Mouse (Mus musculus): ENCODE results near the gene Bmp5.
"Not testable (repeated sequence)": the region's sequence is repeated elsewhere in the genome, so short reads cannot be mapped to it uniquely, and the experiment has no call there.

Gene Bmp5

DNA sequence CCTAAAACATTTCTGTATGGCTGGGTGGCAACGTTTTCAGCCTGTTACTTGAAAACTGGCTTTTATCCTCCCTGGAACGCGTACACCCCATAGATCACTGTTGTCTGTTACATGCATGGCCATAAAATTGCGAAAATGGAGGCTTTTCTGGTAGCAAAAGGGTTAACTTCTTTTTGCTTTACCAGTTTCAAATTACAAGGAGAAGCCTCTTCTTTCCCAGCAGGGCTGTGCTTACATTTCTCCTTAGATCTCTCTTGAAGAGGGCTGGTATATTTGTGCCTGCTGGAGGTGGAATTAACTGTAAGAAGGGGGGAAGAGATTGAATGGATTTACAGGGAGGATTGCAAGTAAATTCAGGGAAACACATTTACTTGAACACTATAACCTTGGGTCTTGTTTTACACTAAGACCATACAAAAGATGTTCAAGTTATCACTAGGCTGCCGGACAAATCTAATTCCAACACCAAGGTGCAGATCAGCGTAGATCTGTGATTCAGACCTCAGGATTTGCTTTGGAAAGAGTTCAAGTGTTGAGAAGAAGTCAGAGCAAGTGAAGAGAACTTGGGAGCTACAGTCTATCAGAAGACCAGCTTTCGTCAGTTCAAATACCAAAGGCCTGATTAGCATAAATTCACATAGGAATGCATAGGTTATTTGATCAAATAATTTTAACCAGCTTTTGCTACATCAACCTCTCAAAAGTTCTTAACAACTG is at the start of gene Bmp5:
Gene Bmp5 (plus strand): TSS at position 236 of the 717 bp plus-strand sequence.
- DNase-seq: no peak

DNA sequence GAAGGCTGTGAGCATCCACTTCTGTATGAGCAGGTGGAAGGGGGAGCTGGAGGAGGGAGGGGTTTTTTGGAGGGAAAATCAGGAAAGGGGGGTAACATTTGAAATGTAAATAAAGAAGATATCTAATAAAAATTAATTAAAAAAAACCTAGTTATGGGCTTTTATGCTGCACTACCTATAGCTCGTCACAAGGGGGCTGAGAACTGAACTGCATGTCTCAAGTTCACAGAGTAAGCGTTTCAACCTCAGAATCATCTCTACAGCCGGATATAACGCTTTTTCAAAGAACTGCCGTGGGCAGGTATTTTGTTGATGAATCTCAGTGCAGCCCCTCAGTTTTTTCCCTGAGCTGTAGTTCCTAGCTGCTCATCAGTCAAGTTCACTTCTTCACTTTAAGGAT is 15.1 kb upstream of the Bmp5 start:
- DNase-seq: peak; percentile 1

DNA sequence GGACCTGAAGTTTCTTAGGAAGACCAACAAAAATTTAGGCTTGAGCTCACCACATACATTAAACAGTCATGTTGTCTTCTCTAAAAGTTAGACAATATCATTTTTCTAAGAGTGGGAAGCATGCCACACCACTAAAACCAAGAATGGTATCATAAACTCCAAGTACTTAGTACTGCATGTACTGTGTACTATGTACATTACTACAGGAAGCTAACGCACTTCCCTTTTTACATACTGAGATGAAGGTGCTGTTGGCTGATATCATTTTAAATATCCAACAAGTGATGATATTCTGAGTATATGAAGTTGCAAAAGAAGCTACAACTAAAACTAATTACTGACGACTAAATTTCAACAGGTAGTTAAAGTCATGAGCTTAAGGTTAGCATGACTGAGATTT is 13.6 kb upstream of the Bmp5 start:
- no peak for DNase-seq

DNA sequence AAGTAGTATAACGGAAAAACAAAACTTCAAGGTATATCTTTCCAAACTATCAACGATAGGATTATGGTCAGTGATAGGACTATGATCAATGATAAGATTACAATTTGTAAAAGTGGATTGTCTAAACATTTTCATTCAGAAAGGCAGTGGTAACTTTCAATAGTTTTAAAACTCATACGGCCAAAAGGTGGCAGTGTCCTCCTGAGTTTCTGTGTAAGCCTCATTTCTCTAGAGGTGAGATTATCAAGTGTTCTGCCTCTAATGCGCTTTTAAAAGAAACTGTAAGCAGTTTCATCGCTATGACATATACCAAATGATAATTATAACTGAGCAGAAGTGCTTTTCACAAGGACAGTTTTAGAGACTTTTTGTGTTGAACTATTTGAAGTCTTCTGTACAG is 12.7 kb upstream of the Bmp5 start:
- peak; percentile 13 for DNase-seq

DNA sequence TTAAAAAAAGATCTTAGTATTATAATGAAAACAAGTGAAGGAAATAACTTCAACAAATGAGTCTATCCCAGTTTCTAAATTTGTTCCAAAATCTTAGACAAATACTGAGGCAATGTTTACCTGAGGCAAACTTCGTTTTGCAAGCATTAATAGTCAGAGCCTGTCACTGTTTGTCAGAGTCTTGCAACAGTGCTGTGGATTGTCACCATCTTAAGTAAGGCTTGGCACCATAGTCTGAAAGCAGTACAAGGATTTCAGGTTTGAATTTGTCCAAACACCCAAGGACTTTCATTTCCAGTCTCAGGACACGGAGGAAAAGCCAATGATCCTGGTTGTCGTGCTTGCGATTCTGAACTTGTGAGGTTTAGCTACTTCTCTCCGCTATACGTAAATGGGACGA is 10.4 kb upstream of the Bmp5 start:
- DNase-seq: no peak

DNA sequence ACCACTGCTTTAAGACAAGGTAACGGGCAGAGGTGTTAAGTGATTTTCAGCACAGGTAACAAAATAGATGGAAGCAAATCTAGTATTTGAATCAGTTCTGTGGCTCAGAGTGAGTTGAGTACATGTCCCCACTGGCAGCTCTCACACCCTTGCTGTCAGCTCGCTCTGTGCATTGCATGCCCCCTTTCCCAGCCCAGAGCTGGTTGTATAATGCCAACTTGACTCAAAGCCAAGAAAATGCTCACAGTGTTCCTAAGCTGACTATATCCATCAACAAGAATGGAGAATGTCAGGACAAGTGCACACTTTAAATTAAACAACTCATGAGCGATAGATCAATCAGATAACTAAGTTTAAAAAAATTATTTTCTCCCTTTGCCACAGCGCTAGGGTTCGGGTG is 8.6 kb upstream of the Bmp5 start:
- no peak for DNase-seq

DNA sequence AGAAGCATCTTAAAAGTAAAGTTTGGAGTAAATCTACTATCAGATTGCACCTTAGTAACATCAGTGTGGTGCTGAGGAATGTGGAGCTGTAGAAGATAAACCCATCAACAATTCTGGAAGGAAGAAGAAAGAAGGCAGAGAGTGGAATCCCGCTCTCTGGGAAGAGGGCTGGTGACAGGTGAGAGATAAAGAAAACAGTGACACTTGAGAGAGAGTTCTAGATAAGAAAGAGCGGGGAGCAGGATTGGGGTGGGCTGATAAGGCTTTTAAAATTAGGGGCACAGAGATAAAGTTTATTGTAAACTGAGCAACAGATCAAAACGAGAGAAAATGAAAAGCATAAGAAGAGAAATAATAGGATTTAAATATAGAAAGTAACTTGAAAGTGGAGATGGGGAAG is 6.1 kb upstream of the Bmp5 start:
- no peak for DNase-seq

DNA sequence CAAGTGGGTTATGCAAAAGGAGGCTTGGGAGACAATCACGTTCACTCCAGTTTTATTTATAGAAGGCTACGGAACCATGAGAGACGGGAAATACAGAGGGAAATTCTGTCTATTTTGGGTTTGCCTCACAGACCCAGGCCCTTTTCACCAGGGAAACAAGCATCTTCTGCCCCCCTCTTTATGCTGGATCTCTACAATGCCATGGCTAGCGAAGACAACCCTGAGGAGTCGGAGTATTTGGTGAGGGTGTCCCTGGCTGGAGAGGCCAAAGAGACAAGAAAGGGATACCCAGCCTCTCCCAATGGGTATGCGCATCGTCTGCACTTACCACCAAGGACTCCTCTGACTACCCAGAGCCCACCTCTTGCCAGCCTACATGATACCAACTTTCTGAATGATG is 989 bp downstream of the Bmp5 start:
- DNase-seq: no peak

DNA sequence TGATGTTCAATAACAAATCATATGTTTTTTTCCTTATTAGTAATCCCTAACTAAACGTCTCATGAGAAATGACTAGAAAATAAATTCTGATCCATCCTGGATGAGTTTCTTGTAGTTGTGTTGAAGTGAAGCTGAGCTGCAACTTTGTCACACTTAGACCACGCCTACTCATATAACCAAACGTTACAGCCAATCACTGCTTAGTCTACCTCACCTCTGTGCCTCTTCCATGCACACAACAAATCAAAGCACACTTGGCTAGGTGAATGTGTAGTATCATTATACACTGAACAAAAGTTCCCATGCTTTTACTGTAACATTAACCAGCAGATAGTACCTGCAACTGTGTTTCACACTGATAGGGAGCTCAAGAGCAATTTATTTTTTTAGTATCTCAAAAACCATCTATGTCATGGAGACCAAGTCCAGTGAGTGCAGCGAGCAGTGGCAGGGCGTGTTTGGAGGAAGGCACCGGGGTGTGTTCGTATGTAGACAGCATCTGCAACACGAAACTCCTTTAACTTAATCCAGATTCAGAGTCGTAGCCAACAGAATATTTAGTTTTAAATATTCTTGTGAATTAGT is 3.7 kb downstream of the Bmp5 start:
- no peak for DNase-seq

DNA sequence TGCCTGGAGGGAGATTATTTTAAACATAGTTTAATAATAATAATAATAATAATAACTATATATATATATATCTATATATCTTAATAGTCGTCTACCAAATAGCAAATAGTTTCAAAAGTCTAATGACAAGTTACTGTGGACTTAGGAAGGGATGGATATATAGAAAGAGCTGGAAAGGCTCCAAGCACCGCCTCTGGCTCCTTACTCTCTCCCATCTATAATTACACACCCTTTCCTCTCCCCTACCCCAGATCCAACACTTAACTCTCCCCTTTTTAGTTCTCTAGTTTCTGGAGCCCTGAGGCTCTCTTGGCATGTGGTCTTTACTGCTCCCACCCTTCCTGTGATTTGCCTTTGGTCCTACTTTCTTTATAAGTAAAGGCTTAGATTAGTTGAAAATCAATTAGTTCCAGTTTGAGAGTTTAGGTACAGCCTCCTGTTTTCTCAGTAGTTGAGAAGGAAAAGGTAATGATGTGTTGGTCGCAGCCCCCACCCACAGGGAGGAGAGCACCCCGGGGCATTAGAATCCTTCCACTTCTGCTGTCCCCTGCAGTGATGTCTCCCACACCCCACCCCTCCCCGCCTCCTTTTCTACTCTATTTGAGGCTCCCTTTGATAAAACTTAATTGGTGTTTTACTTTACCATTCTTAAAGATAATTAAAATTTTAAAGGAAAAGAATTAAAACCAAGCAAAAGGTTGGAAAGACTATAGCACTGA is 5.6 kb downstream of the Bmp5 start:
- DNase-seq: no peak

DNA sequence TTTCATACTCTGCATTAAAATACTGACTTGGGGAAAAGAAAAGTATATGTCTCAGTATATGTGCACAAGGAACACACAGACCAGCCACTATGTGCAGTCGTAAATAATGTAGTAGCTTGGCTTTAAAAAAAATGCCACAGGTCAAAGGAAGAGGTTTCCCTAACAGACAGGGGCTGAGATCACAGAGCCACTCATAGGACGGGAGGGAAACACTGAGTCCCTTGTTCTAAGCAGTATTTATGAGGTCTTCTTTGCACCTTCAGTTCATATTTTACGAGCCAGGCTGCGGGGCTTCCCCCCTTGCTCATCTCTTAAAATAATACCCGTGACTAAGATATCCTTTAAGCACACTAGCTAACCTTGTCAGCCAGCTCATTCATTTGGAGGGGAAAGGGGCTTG is 6.4 kb downstream of the Bmp5 start:
- DNase-seq: no peak

DNA sequence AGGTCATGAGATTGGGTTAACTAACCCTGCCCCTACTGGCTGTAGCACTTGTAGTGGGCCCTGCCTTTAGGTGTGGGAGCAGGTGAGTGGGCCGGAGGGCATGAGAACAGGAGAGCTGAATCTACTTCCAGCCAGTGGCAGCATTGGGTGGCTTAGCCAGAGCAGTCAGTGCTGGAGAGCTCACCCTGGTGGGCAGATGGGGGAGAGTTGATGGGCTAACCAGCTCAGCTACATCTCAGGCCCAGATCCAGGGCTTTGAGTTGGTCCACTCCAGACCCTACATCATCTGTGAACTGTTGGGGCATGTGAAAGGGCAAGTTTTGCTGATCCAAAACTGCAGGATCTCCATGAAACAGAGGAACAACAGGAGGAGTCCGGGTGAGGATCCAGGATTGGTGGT is 8.4 kb downstream of the Bmp5 start:
- DNase-seq: no peak

DNA sequence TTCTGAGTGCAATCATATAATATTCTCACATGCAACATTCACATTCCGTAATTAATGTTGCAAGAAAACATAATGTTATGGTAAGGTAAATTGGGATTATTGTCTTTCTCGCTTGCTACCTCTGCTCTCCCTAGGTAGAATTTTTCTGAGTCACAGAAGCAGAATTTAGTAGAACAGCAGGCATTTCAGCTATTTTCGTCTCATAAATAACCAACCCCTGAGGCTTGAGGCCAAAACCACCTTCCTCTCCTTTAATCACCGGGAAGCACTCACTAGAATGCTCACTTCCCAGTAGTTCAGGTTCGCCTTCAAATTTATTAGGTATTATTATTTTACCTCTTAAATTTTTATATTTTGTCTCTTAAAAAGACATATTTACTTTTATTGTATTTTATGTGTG is 10.8 kb downstream of the Bmp5 start:
- DNase-seq: no peak

DNA sequence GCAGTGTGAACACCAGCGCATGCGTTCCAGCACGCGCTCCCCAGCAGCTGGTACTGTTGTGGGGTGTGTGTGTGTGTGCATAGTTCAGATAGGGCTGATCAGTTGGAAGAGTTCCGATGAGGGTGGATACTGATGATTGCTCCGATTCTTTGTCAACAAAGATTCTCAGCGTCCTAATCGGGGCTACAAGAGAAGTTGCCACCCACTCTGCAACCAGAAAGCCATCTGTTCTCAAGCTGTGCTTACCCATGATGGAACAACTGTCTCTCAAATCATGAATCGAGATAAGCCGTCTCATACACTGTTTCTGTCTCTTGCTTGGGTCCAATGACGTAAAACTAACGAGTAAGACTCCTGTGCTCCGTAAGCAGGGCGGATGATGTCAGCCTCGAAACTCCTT is 12.0 kb downstream of the Bmp5 start:
- no peak for DNase-seq

DNA sequence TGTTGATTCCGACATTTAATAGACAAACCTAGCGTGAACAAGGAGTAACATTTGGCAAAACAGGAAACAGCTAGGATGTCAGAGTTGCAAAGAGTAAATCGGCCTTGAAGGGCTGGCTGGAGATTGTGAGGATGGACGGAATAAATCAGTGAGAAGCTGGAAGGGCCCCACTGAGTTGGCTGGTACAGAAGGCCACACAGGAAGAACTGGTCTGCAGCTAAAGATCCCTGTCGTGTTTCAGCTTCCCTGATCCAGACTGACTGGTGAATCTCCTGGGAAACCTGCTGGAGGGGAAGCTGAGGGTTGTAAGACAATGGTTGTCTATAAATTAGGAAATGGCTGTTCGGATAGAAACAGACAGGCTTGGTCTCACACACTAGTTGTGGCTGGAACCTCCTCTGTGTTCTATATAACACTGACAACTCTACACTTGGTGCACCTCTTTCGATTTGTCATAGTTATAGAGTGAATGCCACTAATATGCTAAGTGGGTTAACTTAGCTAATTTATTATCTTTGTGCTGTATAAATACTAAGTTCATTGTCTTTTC is 14.8 kb downstream of the Bmp5 start:
- DNase-seq: no peak

DNA sequence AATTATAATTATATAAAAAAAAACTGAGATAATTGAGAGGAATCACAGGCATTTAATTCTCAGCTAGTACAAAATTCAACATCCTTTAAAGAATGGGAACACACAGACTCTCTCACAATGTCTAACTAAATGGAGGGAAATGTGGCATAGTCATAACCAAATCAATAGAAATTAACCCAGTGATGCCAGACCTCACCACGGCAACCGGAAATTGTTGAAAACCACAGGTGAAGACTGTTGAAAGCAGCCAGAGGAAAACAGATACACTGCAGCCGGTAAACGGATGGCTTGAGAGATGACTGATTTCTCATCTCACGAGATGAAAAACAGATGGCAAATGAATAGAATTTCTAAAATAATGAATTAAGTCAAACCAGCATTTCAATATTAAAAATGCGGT is 29.8 kb downstream of the Bmp5 start:
- no peak for DNase-seq

DNA sequence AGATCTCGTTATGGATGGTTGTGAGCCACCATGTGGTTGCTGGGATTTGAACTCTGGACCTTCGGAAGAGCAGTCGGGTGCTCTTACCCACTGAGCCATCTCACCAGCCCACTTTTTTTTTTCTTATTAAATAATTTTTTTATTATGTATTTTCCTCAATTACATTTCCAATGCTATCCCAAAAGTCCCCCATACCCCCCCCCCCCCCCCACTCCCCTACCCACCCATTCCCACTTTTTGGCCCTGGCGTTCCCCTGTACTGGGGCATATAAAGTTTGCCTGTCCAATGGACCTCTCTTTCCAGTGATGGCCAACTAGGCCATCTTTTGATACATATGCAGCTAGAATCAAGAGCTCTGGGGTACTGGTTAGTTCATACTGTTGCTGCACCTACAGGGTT is 33.0 kb downstream of the Bmp5 start:
- not testable (repeated sequence) for DNase-seq

DNA sequence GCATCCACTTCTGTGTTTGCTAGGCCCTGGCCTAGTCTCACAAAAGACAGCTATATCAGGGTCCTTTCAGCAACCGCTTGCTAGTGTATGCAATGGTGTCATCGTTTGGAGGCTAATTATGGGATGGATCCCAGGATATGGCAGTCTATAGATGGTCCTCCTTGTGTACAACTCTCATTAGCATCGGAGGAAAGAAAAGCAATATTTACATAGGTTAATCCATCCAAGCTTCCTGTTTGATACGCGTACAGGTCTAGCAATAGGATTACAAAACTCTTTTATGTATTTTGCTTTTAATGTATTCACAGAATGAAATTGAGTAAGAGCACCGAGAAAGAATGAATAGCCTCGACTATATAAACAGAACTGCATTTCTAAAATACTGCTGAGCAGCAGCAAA is 33.5 kb downstream of the Bmp5 start:
- no peak for DNase-seq

DNA sequence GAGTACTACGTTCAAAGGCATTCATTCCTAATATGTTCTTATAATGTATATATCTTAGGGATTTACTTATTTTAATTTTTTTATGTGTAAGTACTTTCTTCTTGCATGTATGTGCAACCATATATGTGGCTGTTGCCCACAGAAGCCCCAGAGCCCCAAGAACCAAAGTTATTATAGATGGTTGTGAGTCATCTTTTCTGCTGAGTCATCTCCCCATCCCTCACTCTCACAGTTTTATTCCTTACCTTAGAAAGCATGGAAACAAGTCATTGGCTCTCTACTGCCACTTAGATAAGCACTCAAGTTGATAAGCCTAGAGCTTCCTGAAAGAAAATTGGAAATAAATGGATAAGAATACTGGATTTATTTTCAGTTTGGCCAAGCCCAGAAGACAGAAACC is 40.0 kb downstream of the Bmp5 start:
- DNase-seq: no peak

DNA sequence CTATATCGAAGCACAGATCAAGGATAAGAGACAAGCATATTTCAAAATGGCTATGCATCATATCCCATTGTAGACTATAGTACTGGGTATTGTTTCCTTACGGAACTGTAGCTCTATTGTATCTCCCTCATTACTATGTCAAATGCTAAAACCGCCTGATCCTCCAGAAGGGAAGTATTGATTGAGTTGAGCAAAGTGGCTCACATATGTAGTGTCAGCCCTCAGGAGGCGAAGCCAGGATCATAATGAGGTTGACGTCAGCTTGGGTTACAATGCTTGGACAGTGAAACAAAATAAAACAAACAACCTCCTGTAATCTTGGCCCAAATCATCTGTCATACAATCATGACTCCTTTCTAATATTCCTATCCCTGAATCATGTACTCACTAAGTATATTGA is 43.2 kb downstream of the Bmp5 start:
- no peak for DNase-seq

DNA sequence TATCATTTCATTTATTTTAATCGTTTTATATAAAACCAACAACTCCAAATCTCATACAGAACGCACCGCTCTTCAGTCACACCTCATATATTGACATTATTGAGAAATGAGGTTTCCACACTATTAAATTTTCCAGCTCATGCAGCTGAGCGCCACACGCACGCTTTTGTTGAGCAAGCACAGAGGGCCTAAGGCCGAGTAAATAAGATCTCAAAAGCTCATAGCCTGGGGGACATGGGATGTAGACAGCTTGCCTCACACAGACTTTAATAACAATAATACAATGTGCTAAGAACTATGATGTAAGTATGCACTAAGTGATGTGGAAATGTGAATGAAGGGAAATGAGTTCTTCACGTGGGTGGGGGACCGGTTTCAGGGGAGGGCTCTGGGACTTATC is 57.3 kb downstream of the Bmp5 start:
- DNase-seq: no peak

DNA sequence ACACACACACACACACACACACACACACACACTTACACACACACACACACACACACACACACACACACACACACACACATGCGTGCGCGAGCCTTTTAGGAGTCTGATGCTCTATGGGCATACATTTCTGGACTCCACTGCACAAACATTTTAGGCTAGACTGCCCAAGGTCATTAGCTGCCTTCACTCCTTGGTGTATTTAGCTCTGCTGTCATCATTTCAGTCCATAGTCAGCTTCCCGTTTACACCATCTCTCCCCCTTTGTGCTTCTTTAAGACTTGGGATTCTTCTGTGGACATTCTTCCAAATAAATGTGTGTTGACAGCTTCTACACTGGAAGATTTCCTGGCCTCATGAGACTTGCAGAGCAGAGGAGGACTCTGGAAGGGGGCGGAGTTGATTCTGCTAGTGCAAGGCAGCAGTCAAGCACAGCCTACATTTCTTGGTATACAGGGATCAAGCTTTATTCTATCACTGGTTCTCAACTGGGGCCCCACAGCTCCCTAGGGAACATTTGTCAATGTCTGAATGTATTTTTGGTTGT is 58.1 kb downstream of the Bmp5 start:
- no peak for DNase-seq

DNA sequence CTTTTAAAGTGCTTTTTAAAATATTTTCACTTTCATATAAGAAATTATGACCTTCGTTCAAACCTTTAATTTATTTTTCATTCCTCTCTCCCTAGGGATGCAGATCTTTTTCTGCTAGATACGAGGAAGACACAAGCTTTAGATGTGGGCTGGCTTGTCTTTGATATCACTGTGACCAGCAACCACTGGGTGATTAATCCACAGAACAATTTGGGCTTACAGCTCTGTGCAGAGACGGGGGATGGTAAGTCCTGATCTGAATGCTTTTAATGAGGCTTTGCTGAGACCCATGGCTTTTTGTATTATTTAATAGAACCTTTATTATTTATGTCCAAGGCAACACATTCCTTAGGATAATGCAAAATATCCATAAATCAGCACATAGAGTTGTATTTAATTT is 64.3 kb downstream of the Bmp5 start:
- DNase-seq: no peak

DNA sequence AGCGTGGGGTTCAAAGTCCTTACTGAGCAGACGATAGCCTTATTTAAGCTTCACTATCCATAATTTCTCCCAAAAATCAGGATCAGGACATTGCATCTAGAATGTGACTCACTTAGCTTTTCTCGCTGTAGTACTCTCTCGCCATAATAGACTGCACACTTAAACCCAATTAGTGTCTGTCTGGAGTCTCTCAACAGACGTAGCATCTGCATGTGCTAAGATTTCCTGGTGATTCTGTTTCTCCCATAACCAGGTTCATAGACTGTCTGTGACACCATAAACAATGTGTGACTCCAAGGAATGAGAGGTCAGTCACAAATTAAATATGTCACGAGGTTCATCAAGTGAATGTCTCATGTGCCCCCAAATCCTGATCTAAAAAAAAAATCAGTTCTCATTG is 65.7 kb downstream of the Bmp5 start:
- DNase-seq: no peak

All from right cerebral cortex, adult 18-20 months (tissue).